Mouse (Mus musculus) embryonic facial prominence, embryonic 11.5 days (tissue): ENCODE data around the gene Gkn3. TPM values are rescaled to one million over a fixed set of nuclear protein-coding genes. Genes with fewer than 3 reads are reported as not detected.

ENCODE experiments used
- ATAC-seq: fragments of 200-750 bp; cut with Nextera tagmentation; replicated peaks from 2 replicates; pipeline ENCODE4 v1.8.0; 2017; ENCODE audit warnings: low read depth; ENCODE audit not compliant: insufficient number of reproducible peaks, low FRiP score, low TSS enrichment
- DNase-seq: peaks from one replicate; pipeline ENCODE4 v3.0.0-alpha.2; 2015; ENCODE audit warnings: low spot score
- H3K27ac ChIP-seq: fragments of 300-500 bp; sonication (generic); replicated peaks from 2 replicates; pipeline ENCODE4 v1.5.1; 2014; ENCODE audit warnings: mild to moderate bottlenecking, low read depth, low read length, control low read depth
- H3K27me3 ChIP-seq: fragments of 300-500 bp; sonication (generic); 2 replicates; pipeline ENCODE4 v1.6.1; 2014; ENCODE audit warnings: mild to moderate bottlenecking, low read length, moderate library complexity, mixed read lengths; ENCODE audit not compliant: control insufficient read depth, insufficient read depth
- H3K36me3 ChIP-seq: fragments of 300-500 bp; sonication (generic); replicated peaks from 2 replicates; pipeline ENCODE4 v1.6.1; 2014; ENCODE audit warnings: low read depth, mild to moderate bottlenecking, low read length, moderate library complexity, mixed read lengths; ENCODE audit not compliant: control insufficient read depth, insufficient read depth
- H3K4me1 ChIP-seq: fragments of 300-500 bp; sonication (generic); 2 replicates; pipeline ENCODE4 v1.6.1; 2014; ENCODE audit warnings: low read length, mixed read lengths; ENCODE audit not compliant: control insufficient read depth, insufficient read depth
- H3K4me2 ChIP-seq: fragments of 300-500 bp; sonication (generic); 2 replicates; pipeline ENCODE4 v1.6.1; 2014; ENCODE audit warnings: low read depth, mild to moderate bottlenecking, control low read depth, low read length, moderate library complexity
- H3K4me3 ChIP-seq: fragments of 300-500 bp; sonication (generic); 2 replicates; pipeline ENCODE4 v1.5.1; 2014; ENCODE audit warnings: low read depth, low read length, control low read depth
- H3K9ac ChIP-seq: fragments of 300-500 bp; sonication (generic); replicated peaks from 2 replicates; pipeline ENCODE4 v1.6.1; 2014; ENCODE audit warnings: mild to moderate bottlenecking, control low read depth, low read length
- H3K9me3 ChIP-seq: fragments of 300-500 bp; sonication (generic); replicated peaks from 2 replicates; pipeline ENCODE4 v1.6.1; 2016; ENCODE audit warnings: mild to moderate bottlenecking, low read length, inconsistent platforms, mixed read lengths; ENCODE audit not compliant: control insufficient read depth
- WGBS: fragments of 180-500 bp; shearing (Covaris S2); extraction: QIAGEN DNeasy Blood & Tissue Kit; methylation state at CpG from one replicate; pipeline ENCODE4 v1.1.7; 2014; 5-methylcytosine and 5-hydroxymethylcytosine counted together
- polyA plus RNA-seq: library from polyadenylated mRNA; unstranded; fragments of >200 nt; fragmentation: Nextera tagmentation; extraction: Ambion mirVana; gene quantifications from 2 replicates; pipeline ENCODE4 v1.2.1, GENCODE M21; 2014

The Gkn3 gene
- polyA plus RNA-seq, 1 experiment from 2014 or later, result 0.25 TPM

GRCm38 (mm10) chr6:87335091-87335934 is 53.4 kb downstream of the Gkn3 start, which contains the start of gene Antxr1:
Gene Antxr1 (minus strand): TSS chr6:87335821.
- H3K36me3 ChIP-seq, result no peaks in the 10 kb centered on the region
- H3K4me3 ChIP-seq, result peak within 1 kb of the TSS; percentile 81
- peak within 1 kb of the TSS; percentile 81 for H3K4me2 ChIP-seq
- H3K27ac ChIP-seq, result peak within 1 kb of the TSS; percentile 88
- no peaks in the 10 kb centered on the region for H3K27me3 ChIP-seq
- DNase-seq (peak; percentile 80), ATAC-seq (peak; percentile 85)
- no peaks in the 10 kb centered on the region for H3K9me3 ChIP-seq
- H3K9ac ChIP-seq, result peak within 1 kb of the TSS; percentile 96
- under 1% methylated on average over 54 of the region's 54 CpGs for whole genome bisulfite sequencing
- peaks cover 3% of the 10 kb centered on the region; the same call in 1 of the 2 replicates for H3K4me1 ChIP-seq

DNA sequence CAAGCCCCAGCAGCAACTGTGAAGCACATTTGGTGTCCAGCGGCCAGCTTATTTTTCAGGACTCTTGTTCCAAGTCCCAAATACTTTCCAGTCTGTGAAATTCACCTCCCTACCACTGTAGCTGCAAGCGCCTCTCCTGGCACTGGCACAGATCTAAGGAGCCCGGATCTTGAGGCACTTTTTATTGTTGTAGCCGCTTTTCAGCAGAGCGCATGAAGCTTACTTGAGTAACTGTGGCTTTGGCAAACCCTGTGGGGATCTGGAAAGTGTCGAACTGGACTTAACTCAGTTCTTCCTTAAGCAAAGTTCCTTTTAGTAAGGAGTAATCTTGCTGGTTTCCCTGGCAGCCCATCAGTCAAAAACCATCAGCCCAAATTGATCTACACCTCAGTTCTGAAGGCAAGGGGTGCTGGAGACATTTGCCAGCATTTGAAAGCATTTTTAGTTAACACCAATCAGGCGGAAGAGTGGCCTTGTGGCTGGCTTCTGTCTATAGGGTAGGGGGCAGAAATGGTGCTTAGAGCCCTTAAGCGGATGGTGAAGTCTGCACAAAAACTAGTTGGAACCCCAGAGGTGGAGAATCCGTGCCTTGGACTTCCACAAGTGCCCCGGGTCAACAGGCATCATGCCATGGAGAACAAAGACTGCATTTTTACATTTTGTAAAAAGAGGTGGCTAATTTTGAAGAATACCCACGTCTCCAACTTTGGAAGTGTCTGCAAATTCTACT is 54.2 kb downstream of the Gkn3 start:
- DNase-seq, result peak; percentile 59
- no peak overlapping the region for H3K27ac ChIP-seq

More for the DNA sequence above, 54.2 kb downstream of the Gkn3 start:
- Histone ChIP-seq H3K4me3 (peak overlapping the region; percentile 81), H3K9ac (peak overlapping the region; percentile 96), H3K4me2 (peak overlapping the region; percentile 81), H3K4me1 (peaks cover 3% of the 10 kb centered on the region; the same call in 1 of the 2 replicates), H3K9me3 (no peaks in the 10 kb centered on the region), H3K36me3 (no peaks in the 10 kb centered on the region), H3K27me3 (no peaks in the 10 kb centered on the region)
- no peak for ATAC-seq
- WGBS, result 10% methylated on average over 11 of the region's 11 CpGs

Other genes with a start within 250 kb of the Gkn3 start
- gene Antxr1, start 53.1 kb downstream of the Gkn3 start, polyA plus RNA-seq, result 10.3 TPM in 2 replicates
- gene Gkn1, start 38.0 kb downstream of the Gkn3 start, polyA plus RNA-seq, result not detected in 2 replicates
- gene Gkn2, start 15.6 kb downstream of the Gkn3 start, polyA plus RNA-seq, result not detected in 2 replicates
- gene Bmp10, start 40.1 kb upstream of the Gkn3 start, polyA plus RNA-seq, result not detected in 2 replicates
- gene Arhgap25, start 144.3 kb upstream of the Gkn3 start, polyA plus RNA-seq, result 3.9 and 5.0 TPM in 2 replicates
- 1.2 and 2.1 TPM in 2 replicates for gene Prokr1, start 201.8 kb upstream of the Gkn3 start, polyA plus RNA-seq